Mouse (Mus musculus): ENCODE data around the gene Dctn2. TPM values are rescaled to one million over a fixed set of nuclear protein-coding genes. Genes with fewer than 3 reads are reported as not detected.

Gene Dctn2
- total and polyA plus RNA-seq, 3 experiments = 66.3 to 91.9 (median 79.1) TPM

DNA sequence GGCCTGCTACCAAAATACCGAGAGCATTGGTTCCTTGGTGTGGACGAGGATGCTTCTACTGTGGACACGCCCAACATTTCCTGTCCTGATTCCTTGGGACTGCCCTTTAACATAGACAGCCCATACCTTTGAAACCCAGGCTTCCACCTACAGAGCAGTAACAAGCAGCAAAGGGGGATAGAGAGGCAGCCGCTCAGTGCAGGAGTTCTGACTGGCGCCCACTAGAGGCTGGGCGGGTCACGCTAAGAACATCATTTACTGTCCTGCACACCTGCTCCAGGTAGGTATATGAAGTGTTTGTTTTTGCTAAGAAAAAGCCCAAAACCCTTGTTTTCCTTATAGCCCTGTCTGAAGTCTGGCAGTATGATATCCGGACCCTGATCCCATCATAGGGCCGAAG, 33.0 kb upstream of the Dctn2 start:
- H3K4me1 ChIP-seq (ENCODE audit: control insufficient read depth in 1 of 2, insufficient read depth in 2 of 2) = peaks cover 1 to 30% of the 10 kb centered on the region in 2 experiments
- no peak overlapping the region for H3K27ac ChIP-seq (ENCODE audit: insufficient read depth, low read depth)
- TF ChIP-seq ZNF384 (IDR thresholded peaks at IDR 0.05; ENCODE audit: low read depth, low read length) (no peak), POLR2AphosphoS2 (IDR thresholded peaks at IDR 0.05; ENCODE audit: low read depth, low read length) (no peak), IRF4 (IDR thresholded peaks at IDR 0.05; ENCODE audit: low read depth, low read length) (no peak), CTCF (conservative IDR thresholded peaks at IDR 0.05 in 1 of 2, IDR thresholded peaks at IDR 0.05 in 1 of 2; ENCODE audit: low read depth in 2 of 2, low read length in 2 of 2) (peak; percentile 50 to 66), HCFC1 (IDR thresholded peaks at IDR 0.05; ENCODE audit: low read depth, low read length) (peak; percentile 58), MAX (IDR thresholded peaks at IDR 0.05; ENCODE audit: low read length) (no peak), ETS1 (conservative IDR thresholded peaks at IDR 0.05; ENCODE audit: low read depth, low read length) (no peak), MYC (IDR thresholded peaks at IDR 0.05; ENCODE audit: low read depth, low read length) (no peak), NRF1 (IDR thresholded peaks at IDR 0.05; ENCODE audit: low read depth, low read length) (no peak), SIN3A (IDR thresholded peaks at IDR 0.05; ENCODE audit: low read length) (no peak)
- H3K9ac ChIP-seq (ENCODE audit: insufficient read depth, low read depth) = no peak overlapping the region
- dilution Hi-C loops (cut with MboI; ENCODE audit: extremely low pct_ligation_motif_present, extremely low pct_unique_long_range_greater_than_20kb, low sequenced_read_pairs) = no loop called here
- H3K4me3 ChIP-seq (replicated peaks in 1 of 3; ENCODE audit: low read depth in 2 of 3, low read length in 2 of 3, poor library complexity in 1 of 3) = no peak overlapping the region
- peaks cover 60% of the 10 kb centered on the region for H3K27me3 ChIP-seq (replicated peaks)
- peak; percentile 18 for DNase-seq (ENCODE audit: extremely low read depth)
- H3K4me2 ChIP-seq (ENCODE audit: insufficient read depth, low read depth, poor library complexity, severe bottlenecking) = no peak overlapping the region
- in situ Hi-C loops (cut with MboI; ENCODE audit: low pct_ligation_motif_present, low pct_unique_long_range_greater_than_20kb, low sequenced_read_pairs) = no loop called here
- no peaks in the 10 kb centered on the region for H3K9me3 ChIP-seq (replicated peaks; ENCODE audit: low read length)
- no peaks in the 10 kb centered on the region for H3K36me3 ChIP-seq (replicated peaks in 1 of 2; ENCODE audit: control insufficient read depth in 1 of 2, insufficient read depth in 1 of 2, low read length in 1 of 2)
- no peaks in the 10 kb centered on the region for H3K79me2 ChIP-seq (replicated peaks; ENCODE audit: control insufficient read depth, extremely low read depth, insufficient read depth, poor library complexity, severe bottlenecking)

DNA sequence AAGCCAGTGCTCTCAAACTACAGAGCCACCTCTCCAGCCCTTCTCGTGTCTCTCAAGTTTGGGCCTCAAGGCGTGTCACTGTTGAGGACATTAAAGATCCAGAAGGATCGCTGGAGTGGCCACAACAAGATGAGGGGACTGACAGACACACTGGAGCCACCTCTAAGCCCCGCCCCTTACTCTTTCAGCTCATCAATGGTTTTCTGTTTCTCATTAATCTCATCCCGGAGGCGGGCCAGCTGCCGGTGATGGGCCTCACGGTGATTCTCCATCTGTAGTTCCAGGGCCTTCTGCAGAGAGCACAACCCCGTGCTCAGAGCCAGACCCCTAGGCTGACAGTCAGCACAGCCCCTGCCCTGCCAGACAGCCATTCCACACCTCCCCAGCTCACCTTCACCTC, 29.6 kb upstream of the Dctn2 start:
- Histone ChIP-seq H3K27me3 (replicated peaks) (peaks cover 72% of the 10 kb centered on the region), H3K9ac (ENCODE audit: insufficient read depth, low read depth) (no peak overlapping the region)
- TF ChIP-seq MAZ (IDR thresholded peaks at IDR 0.05; ENCODE audit: low read depth, low read length) = no peak
- no peak for TF ChIP-seq KAT2A (IDR thresholded peaks at IDR 0.05; ENCODE audit: insufficient replicate concordance, low read length)
- TF ChIP-seq CHD1 (IDR thresholded peaks at IDR 0.05; ENCODE audit: low read depth, low read length) = no peak
- TF ChIP-seq ZKSCAN1 (IDR thresholded peaks at IDR 0.05; ENCODE audit: borderline replicate concordance, low read depth, low read length) = no peak
- no peak for TF ChIP-seq BHLHE40 (IDR thresholded peaks at IDR 0.05; ENCODE audit: low read depth, low read length)
- no peak for TF ChIP-seq RAD21 (IDR thresholded peaks at IDR 0.05; ENCODE audit: low read depth, low read length)
- TF ChIP-seq MXI1 (IDR thresholded peaks at IDR 0.05; ENCODE audit: low read depth, low read length) = no peak
- no peak for TF ChIP-seq HCFC1 (IDR thresholded peaks at IDR 0.05; ENCODE audit: low read depth, low read length)
- TF ChIP-seq ELF1 (IDR thresholded peaks at IDR 0.05; ENCODE audit: low read depth, low read length) = no peak
- TF ChIP-seq MAFK (IDR thresholded peaks at IDR 0.05; ENCODE audit: insufficient replicate concordance, low read length) = no peak
- no peak for TF ChIP-seq USF1 (IDR thresholded peaks at IDR 0.05; ENCODE audit: low read depth, low read length)
- TF ChIP-seq POLR2A (IDR thresholded peaks at IDR 0.05; ENCODE audit: low read depth, low read length) = no peak
- no peak for TF ChIP-seq POLR2AphosphoS2 (IDR thresholded peaks at IDR 0.05; ENCODE audit: low read depth, low read length)
- no peak for TF ChIP-seq TCF12 (IDR thresholded peaks at IDR 0.05; ENCODE audit: low read depth, low read length)
- TF ChIP-seq CHD2 (IDR thresholded peaks at IDR 0.05; ENCODE audit: low read length) = no peak
- TF ChIP-seq MEF2A (IDR thresholded peaks at IDR 0.05; ENCODE audit: borderline replicate concordance, low read depth, low read length) = no peak
- TF ChIP-seq GABPA (IDR thresholded peaks at IDR 0.05; ENCODE audit: insufficient replicate concordance, low read depth, low read length) = no peak
- no peak for TF ChIP-seq E2F4 (IDR thresholded peaks at IDR 0.05; ENCODE audit: insufficient replicate concordance, low read depth, low read length)

More for the DNA sequence above, 29.6 kb upstream of the Dctn2 start:
- Histone ChIP-seq H3K4me2 (ENCODE audit: insufficient read depth, low read depth, poor library complexity, severe bottlenecking) (no peak overlapping the region), H3K4me1 (ENCODE audit: control insufficient read depth in 1 of 2, insufficient read depth in 2 of 2) (peaks cover 14 to 36% of the 10 kb centered on the region in 2 experiments), H3K36me3 (replicated peaks in 1 of 2; ENCODE audit: control insufficient read depth in 1 of 2, insufficient read depth in 1 of 2, low read length in 1 of 2) (no peaks in the 10 kb centered on the region), H3K79me2 (replicated peaks; ENCODE audit: control insufficient read depth, extremely low read depth, insufficient read depth, poor library complexity, severe bottlenecking) (no peaks in the 10 kb centered on the region), H3K4me3 (replicated peaks in 1 of 3; ENCODE audit: low read depth in 2 of 3, low read length in 2 of 3, poor library complexity in 1 of 3) (no peak overlapping the region), H3K9me3 (replicated peaks; ENCODE audit: low read length) (no peaks in the 10 kb centered on the region), H3K27ac (ENCODE audit: insufficient read depth, low read depth) (no peak overlapping the region)
- in situ Hi-C loops (cut with MboI; ENCODE audit: low pct_ligation_motif_present, low pct_unique_long_range_greater_than_20kb, low sequenced_read_pairs) (loop anchor here (5.0 kb wide), 1 partner anchor 39 kb away; the partner anchor contains the start of gene Dtx3), dilution Hi-C loops (cut with MboI; ENCODE audit: extremely low pct_ligation_motif_present, extremely low pct_unique_long_range_greater_than_20kb, low sequenced_read_pairs) (no loop called here)
- no peak for DNase-seq (ENCODE audit: extremely low read depth)
